Comparison of ENCODE assay signal across 1 mouse cellular context in genomic region chr17:25801029-25801428, GRCm38 (mm10).
TF ChIP-seq lines count a peak whose summit lies in the region.

No protein-coding gene starts in this region.

TF ChIP-seq in C2C12, 6 proteins besides CTCF, POLR2A, EP300 and RAD21:
- TF ChIP-seq MYOG (IDR thresholded peaks at IDR 0.05; ENCODE audit: control insufficient read depth, extremely low read depth, insufficient read length) (no peak), MAX (IDR thresholded peaks at IDR 0.05) (no peak), CEBPB (IDR thresholded peaks at IDR 0.05; ENCODE audit: low read depth) (no peak), MYOD1 (IDR thresholded peaks at IDR 0.05; ENCODE audit: control insufficient read depth, insufficient read length, low read depth) (no peak), USF1 (IDR thresholded peaks at IDR 0.05; ENCODE audit: low read depth) (no peak), FOSL1 (IDR thresholded peaks at IDR 0.05; ENCODE audit: insufficient read depth, low read length, poor library complexity, severe bottlenecking) (no peak)
